In genomic region chr12:107687447-107687846, GRCm38 (mm10) we compare ENCODE assay signal across 26 mouse cellular contexts.
A peak's percentile ranks its signal among the peaks of the same experiment; 100 is the strongest.
DNase-seq lines count a peak whose midpoint lies in the region; ATAC-seq and TF ChIP-seq lines count a peak whose summit lies in the region.
"Had no signal": no experiment of that assay in that cellular context is flagged by ENCODE, and none has a peak within 500 bp of the region (broad histone marks: within the 10 kb centered on the region; RNA-seq: fewer than 3 reads in every experiment).

No protein-coding gene starts in this region.

- TF ChIP-seq POLR2A in limb, embryonic 14.5 days (IDR thresholded peaks at IDR 0.05; ENCODE audit: borderline replicate concordance, extremely low read depth, insufficient read depth, insufficient read length) = no peak

- no peak overlapping the region for H3K27ac ChIP-seq in midbrain, embryonic 11.5 days (ENCODE audit: low read depth, low read length)
- no peak overlapping the region for H3K27ac ChIP-seq in midbrain, embryonic 16.5 days (ENCODE audit: low read length)
- H3K27ac ChIP-seq in limb, embryonic 10.5 days = peak overlapping the region; percentile 22; the same call in 1 of the 2 replicates
- H3K27ac ChIP-seq in limb, embryonic 14.5 days (replicated peaks; ENCODE audit: low read depth, low read length) = no peak overlapping the region
- H3K27ac ChIP-seq: forebrain, embryonic 10.5 days; forebrain, embryonic 13.5 days; heart, adult 2 months; heart, embryonic 10.5 days; heart, embryonic 13.5 days; hindbrain, embryonic 14.5 days; hindbrain, postnatal 0 days had no signal

- no peak overlapping the region for H3K9ac ChIP-seq in midbrain, embryonic 11.5 days (ENCODE audit: low read length)
- H3K9ac ChIP-seq in midbrain, embryonic 16.5 days (ENCODE audit: low read depth, low read length) = no peak overlapping the region
- H3K9ac ChIP-seq in limb, embryonic 14.5 days (ENCODE audit: low read depth, low read length, severe bottlenecking) = no peak overlapping the region
- H3K9ac ChIP-seq: forebrain, embryonic 13.5 days; heart, embryonic 13.5 days; hindbrain, embryonic 14.5 days had no signal

- no peak for ATAC-seq in midbrain, embryonic 11.5 days (ENCODE audit: low FRiP score)
- no peak for ATAC-seq in midbrain, embryonic 16.5 days
- ATAC-seq in limb, embryonic 14.5 days (ENCODE audit: low FRiP score, low read depth) = peak; percentile 69
- ATAC-seq in megakaryocyte, adult 5-6 weeks (ENCODE audit: poor library complexity, severe bottlenecking) = no peak
- ATAC-seq: activated CD4-positive, CD25-positive, alpha-beta regulatory T cell, adult 4 months; forebrain, embryonic 13.5 days; forebrain, embryonic 16.5 days; hindbrain, postnatal 0 days had no signal

- DNase-seq in midbrain, embryonic 11.5 days (ENCODE audit: low spot score, missing footprints) = peak; percentile 77
- DNase-seq in limb, embryonic 10.5 days (ENCODE audit: low spot score) = no peak
- peak; percentile 63 for DNase-seq in limb, embryonic 14.5 days (ENCODE audit: low spot score)
- DNase-seq in lung, postnatal 14 days = no peak
- no peak for DNase-seq in spleen, postnatal 14 days (ENCODE audit: low spot score in 2 of 2)
- DNase-seq: adrenal gland, postnatal 10 days; adrenal gland, postnatal 36 days; cerebellum, adult 2 months; cerebellum, postnatal 10 days; cerebellum, postnatal 36 days; embryo, embryonic 11 days; gastrocnemius, postnatal 10 days; gastrocnemius, postnatal 36 days; heart, adult 2 months; heart, postnatal 14 days; heart, postnatal 4 days had no signal

- no peak overlapping the region for H3K4me3 ChIP-seq in midbrain, embryonic 11.5 days (ENCODE audit: low read depth, low read length)
- no peak overlapping the region for H3K4me3 ChIP-seq in midbrain, embryonic 16.5 days (ENCODE audit: low read depth, low read length)
- H3K4me3 ChIP-seq in limb, embryonic 10.5 days = no peak overlapping the region
- no peak overlapping the region for H3K4me3 ChIP-seq in limb, embryonic 14.5 days (replicated peaks; ENCODE audit: low read length)
- H3K4me3 ChIP-seq: forebrain, embryonic 10.5 days; forebrain, embryonic 13.5 days; heart, adult 2 months; heart, embryonic 10.5 days; heart, embryonic 13.5 days had no signal

- WGBS in midbrain, embryonic 11.5 days = 75% methylated on average over 2 of the region's 2 CpGs
- 81% methylated on average over 2 of the region's 2 CpGs for WGBS in midbrain, embryonic 16.5 days
- 40% methylated on average over 2 of the region's 2 CpGs for WGBS in limb, embryonic 10.5 days
- 15% methylated on average over 2 of the region's 2 CpGs for WGBS in limb, embryonic 14.5 days

- no peaks in the 10 kb centered on the region for H3K36me3 ChIP-seq in midbrain, embryonic 11.5 days (ENCODE audit: control insufficient read depth, insufficient read depth, low read length)
- no peaks in the 10 kb centered on the region for H3K36me3 ChIP-seq in midbrain, embryonic 16.5 days (ENCODE audit: control insufficient read depth, insufficient read depth, low read length)
- no peaks in the 10 kb centered on the region for H3K36me3 ChIP-seq in limb, embryonic 10.5 days
- H3K36me3 ChIP-seq in limb, embryonic 14.5 days (ENCODE audit: control insufficient read depth, insufficient read depth, low read length) = no peaks in the 10 kb centered on the region
- H3K36me3 ChIP-seq: forebrain, embryonic 10.5 days; heart, embryonic 10.5 days; heart, embryonic 13.5 days had no signal

- H3K4me1 ChIP-seq in midbrain, embryonic 11.5 days (ENCODE audit: control insufficient read depth, insufficient read depth, low read length) = no peaks in the 10 kb centered on the region
- no peaks in the 10 kb centered on the region for H3K4me1 ChIP-seq in midbrain, embryonic 16.5 days (ENCODE audit: control insufficient read depth, insufficient read depth, low read length)
- H3K4me1 ChIP-seq in limb, embryonic 10.5 days = peaks cover 11% of the 10 kb centered on the region
- H3K4me1 ChIP-seq in limb, embryonic 14.5 days (ENCODE audit: control insufficient read depth, insufficient read depth, low read length) = peaks cover 7% of the 10 kb centered on the region
- H3K4me1 ChIP-seq: forebrain, embryonic 13.5 days had no signal

- H3K9me3 ChIP-seq in midbrain, embryonic 11.5 days (ENCODE audit: control insufficient read depth, low read length) = no peaks in the 10 kb centered on the region
- no peaks in the 10 kb centered on the region for H3K9me3 ChIP-seq in midbrain, embryonic 16.5 days (replicated peaks; ENCODE audit: control insufficient read depth, low read length, poor library complexity, severe bottlenecking)
- H3K9me3 ChIP-seq in limb, embryonic 10.5 days (replicated peaks) = no peaks in the 10 kb centered on the region
- H3K9me3 ChIP-seq in limb, embryonic 14.5 days (ENCODE audit: control insufficient read depth, low read length) = no peaks in the 10 kb centered on the region
- H3K9me3 ChIP-seq: forebrain, embryonic 10.5 days; forebrain, embryonic 13.5 days; heart, embryonic 10.5 days; heart, embryonic 13.5 days had no signal

- no peak overlapping the region for H3K4me2 ChIP-seq in midbrain, embryonic 11.5 days
- H3K4me2 ChIP-seq in midbrain, embryonic 16.5 days (ENCODE audit: low read length) = no peak overlapping the region
- no peak overlapping the region for H3K4me2 ChIP-seq in limb, embryonic 14.5 days (replicated peaks; ENCODE audit: low read depth, low read length, severe bottlenecking)
- H3K4me2 ChIP-seq: forebrain, embryonic 13.5 days; heart, embryonic 13.5 days; hindbrain, embryonic 14.5 days had no signal

- no peaks in the 10 kb centered on the region for H3K27me3 ChIP-seq in midbrain, embryonic 11.5 days (ENCODE audit: control insufficient read depth, insufficient read depth, low read length)
- H3K27me3 ChIP-seq in midbrain, embryonic 16.5 days (ENCODE audit: control insufficient read depth, insufficient read depth, low read depth, low read length) = no peaks in the 10 kb centered on the region
- H3K27me3 ChIP-seq in limb, embryonic 10.5 days (ENCODE audit: low read depth, poor library complexity, severe bottlenecking) = no peaks in the 10 kb centered on the region
- no peaks in the 10 kb centered on the region for H3K27me3 ChIP-seq in limb, embryonic 14.5 days (ENCODE audit: control insufficient read depth, insufficient read depth, low read length)
- H3K27me3 ChIP-seq: forebrain, embryonic 13.5 days; heart, embryonic 13.5 days had no signal

Comparison
In these comparisons a context has a peak if more than half of its experiments do, and no peak if none do; other contexts are left out.
1. DNase-seq: peak in midbrain, embryonic 11.5 days (single experiment) and limb, embryonic 14.5 days (single experiment); none in limb, embryonic 10.5 days (single experiment), lung, postnatal 14 days (single experiment) and spleen, postnatal 14 days (0 of 2).